Mouse (Mus musculus): Measurements from ENCODE around the gene Pot1a.

Pot1a gene

DNA sequence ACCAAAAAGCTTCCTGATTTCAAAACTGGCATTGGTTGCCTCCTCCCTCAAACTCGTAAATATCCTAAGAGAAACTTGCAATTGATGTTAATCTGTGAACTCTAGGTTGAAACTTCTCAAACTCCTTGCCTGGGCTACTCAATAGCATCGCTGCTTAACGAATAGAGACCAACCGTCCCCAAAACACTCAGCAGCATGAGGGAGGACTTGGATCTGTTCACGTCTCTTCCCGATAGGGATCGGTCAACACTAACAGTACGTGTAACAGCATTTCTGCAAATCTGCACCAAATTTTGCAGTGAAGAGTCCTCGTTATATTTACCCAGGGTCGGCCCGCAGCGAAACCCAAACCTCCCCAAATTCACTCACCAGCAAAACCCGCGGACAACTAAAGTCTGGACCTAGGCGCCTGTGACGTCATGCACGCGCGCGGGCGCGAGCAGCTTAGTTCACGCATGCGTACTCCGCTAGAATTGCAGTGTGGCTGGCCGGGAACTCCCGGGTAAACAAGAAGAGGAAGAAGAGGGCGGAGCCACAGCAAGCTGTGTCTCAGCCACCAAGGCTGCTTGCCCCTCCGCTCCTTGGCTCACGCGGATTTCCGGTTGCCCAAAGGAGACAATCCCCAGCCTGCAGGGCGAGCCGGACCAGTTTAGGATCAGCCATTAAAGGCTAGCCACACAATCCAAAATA lies at the start of gene Pot1a:
Gene Pot1a, minus strand, starts transcription at position 441 of the 690 bp plus-strand sequence.
- in situ Hi-C loops (cut with MboI): loop anchor here (25.0 kb wide), 1 partner anchor 1147 kb away; the partner anchor contains the start of gene Wasl

DNA sequence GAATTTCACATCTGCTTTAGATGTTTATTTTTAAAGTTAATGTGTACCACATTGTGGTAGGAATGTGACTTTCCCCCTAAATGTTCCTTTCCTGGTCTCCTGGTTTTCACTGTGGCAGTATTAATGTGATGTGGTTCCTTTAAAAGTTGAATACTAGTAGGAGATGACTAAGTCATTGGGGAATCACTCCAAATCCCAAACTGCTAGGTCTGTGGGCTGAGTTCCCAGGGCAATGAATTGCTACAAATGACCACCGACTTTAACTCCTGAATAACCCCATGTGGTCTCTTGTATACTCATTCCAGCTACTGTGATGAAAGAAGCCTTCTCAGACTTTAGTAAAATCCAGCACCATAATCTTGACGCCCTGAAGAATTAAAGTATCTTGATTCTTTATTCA lies 27.2 kb upstream of the Pot1a start:
- in situ Hi-C loops (cut with MboI): no loop called here

DNA sequence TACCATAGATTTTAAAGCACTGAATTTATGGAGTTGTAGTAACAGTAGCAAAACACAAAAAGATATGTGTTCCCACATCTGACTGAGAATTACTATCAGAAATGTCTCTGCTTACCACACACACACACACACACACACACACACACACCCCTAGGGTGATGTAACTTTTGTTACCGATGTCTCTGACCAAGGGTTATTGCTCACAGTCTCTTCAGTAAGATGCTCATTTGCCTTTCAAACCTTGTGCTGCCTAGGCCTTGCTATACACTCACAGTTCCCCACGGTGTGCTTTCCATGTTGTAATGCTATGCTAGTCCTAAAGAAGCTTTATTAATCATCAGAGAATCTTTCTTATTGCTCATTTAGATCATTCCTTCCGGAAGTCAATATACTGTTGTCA lies 3.0 kb downstream of the Pot1a start:
- in situ Hi-C loops (cut with MboI): loop anchor here (25.0 kb wide), 1 partner anchor 1144 kb away; the partner anchor contains the start of gene Wasl

DNA sequence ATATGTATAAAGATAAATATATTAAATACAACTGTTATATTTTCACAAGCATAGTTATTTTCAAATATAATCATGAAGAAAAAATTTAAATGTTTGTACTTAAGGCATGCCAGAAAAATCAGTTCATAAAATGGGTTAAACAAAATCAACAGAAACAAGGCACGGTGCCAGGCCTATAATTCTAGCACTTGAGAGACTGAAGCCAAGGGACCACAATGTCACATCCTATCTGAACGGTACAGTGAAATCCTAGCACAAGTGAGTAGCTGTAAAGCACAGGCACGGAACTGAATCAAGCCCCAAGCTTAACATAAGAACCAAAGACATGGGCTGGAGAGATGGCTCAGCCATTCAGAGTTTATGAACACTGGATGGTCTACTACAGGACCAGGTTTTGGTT lies 6.8 kb downstream of the Pot1a start:
- in situ Hi-C loops (cut with MboI): loop anchor here (25.0 kb wide), 1 partner anchor 1140 kb away; the partner anchor contains the start of gene Wasl

DNA sequence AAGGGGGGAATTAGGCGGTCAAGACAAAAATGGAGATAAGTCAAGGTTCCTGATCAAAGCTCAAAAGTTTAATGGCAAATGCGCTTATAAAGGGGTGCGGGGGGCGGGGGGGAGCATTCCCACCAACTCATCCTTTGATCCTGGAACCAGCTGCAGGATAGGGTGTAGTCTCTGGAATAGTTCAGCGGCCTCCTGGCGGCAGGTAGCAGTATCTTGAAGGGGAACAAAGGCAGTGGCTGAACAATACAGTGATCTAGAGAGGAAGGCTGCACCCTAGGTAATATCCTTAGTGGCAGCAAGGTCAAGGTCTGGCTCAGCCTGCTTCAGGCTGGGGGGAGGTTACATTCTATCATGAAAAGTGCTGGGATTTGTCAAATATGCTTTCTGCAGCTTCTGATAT lies 7.8 kb downstream of the Pot1a start:
- in situ Hi-C loops (cut with MboI): loop anchor here (25.0 kb wide), 1 partner anchor 1139 kb away; the partner anchor contains the start of gene Wasl

DNA sequence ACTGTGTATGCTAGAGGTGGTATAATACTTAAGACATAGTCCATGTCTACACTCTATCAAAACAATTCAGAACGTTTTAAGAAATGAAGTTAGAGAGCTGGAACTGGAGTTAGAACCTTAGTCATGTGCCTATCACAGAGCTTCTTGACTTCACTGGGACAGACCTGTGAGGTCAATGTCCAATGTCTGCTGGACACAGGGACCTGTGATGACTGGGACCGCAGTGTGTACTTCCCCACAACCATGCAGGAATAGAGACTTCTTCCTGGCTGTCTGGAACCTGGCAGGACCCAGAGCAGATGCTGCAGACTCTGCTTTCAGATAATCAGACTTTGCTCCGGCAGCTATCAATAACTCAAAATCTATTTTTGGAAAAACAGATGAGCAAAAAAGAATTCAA lies 40.8 kb downstream of the Pot1a start:
- in situ Hi-C loops (cut with MboI): no loop called here

DNA sequence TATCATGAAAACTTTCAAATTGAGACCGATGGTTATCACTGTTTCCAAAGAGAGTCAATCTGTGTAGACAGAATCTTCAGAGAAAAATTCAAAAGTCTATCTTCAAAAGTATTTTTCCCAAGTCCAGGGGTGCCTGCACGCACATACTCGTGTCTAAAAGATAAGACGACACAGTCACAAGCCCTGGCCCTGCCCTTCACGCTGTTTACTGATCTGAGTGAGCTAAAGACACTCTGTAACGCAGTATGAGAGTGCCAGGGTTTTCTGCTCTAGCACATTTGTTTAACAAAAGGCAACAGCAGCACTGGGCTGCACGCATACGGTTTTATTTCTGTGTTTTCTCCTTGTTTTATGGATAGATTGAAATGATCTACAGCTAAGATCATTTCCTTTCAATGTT lies 41.5 kb downstream of the Pot1a start:
- in situ Hi-C loops (cut with MboI): no loop called here

DNA sequence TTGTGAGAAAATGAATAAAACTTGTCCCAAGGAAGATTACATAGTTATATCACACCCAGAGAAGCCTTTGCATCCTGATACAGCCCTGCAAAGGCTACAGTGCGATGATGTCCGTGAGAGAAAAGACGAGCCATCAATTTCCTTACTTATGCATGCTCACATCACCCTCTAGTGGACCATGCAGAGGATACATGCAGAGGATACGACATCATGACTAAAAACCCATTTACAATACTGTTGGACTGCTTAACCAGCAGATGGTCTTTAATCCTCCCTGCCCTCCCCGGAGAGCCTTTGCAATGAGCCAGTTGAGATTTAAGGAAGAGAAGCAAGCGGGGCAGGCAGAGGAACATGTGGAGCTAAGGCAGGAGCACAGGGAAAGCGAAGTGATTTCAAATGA lies 42.0 kb downstream of the Pot1a start:
- in situ Hi-C loops (cut with MboI): no loop called here

DNA sequence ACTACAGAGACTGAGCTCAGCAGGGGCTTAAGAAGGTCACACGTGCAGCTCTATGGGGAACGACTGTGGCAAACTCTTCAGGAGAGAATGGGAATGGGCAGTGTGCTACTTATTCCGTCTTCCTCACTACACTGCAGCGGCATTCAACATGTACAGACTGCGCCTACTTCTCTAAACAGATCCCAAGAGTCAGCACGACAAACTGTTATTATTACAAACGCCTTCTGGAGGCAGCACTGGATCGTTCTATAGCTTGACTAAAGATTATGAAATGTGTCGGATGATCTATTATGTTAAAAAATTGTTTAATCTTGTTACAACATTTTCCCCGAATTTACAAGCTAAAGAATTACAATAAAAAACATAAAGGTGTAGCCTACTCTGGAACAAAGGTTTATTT lies 42.8 kb downstream of the Pot1a start:
- in situ Hi-C loops (cut with MboI): no loop called here

DNA sequence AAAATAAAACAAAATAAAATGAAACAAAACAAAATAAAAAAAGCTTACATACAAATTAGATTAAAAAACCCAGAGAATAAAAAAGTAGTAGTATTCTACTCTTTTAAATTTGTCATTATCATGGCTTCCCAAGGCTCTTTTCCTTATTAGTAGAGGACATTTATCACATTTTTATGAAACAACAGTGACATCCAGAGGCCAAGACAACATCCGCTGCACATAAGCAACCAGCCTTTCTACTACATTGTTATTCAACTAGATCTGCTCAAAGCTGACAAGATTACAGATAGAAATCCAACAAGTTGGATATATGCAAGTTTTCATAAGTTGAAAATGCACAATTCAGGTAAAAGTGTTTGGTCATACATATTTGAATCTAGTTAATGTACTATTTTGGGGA lies 56.4 kb downstream of the Pot1a start:
- in situ Hi-C loops (cut with MboI): no loop called here

DNA sequence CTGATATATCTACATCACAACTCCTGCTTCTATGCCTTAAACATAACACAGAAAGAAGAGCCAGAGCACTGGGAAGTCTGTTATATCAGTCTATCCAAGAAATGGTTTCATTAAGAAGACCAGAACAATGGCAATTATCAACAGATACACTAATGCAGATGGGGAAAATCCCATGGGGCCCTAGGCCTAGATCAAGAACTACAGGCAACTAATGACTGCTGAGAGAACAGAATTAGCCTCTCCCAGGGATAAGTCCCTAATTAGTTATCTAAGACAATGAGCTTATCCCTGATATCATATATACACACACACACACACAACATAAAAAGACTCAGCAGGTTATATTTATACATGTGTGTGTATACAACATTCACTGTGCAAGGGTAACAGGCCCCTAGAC lies 72.5 kb downstream of the Pot1a start:
- in situ Hi-C loops (cut with MboI): no loop called here

DNA sequence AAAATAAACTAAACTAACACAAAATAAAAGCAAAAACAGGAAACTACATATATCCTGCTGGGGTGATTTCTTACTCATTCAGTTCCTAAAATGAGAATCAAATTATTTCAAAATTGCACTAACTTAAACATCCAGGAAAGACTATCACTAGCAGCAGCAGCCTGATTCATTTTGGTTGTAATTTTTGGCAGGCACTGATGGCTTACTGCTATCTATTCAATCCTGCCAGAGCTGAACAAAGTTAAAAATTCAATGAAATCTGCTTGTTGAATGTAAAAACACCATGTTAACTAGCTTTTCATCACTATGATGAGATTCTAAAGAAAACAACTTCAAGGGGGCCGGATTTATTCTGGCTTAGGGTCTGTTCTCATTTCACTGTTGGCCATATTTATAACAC lies 82.5 kb downstream of the Pot1a start:
- in situ Hi-C loops (cut with MboI): no loop called here

DNA sequence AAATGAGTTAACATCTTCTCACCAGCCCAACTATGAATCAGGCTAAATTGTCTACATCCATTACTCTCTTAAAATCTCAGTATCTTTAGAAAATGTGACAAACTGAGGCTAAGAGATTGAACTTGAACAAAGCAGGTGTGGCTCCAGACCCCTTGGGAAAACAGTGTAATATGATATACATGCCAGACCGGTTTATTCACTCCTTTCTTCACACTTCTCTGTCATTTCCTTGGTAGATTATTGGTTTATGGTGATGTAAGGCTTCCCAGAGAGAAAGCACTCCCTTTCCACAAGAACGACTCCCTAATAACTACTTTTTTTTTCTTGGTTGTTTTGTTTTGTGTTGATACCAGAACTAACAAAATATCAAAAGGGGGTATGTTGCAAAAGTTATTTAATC lies 98.4 kb downstream of the Pot1a start:
- in situ Hi-C loops (cut with MboI): no loop called here

DNA sequence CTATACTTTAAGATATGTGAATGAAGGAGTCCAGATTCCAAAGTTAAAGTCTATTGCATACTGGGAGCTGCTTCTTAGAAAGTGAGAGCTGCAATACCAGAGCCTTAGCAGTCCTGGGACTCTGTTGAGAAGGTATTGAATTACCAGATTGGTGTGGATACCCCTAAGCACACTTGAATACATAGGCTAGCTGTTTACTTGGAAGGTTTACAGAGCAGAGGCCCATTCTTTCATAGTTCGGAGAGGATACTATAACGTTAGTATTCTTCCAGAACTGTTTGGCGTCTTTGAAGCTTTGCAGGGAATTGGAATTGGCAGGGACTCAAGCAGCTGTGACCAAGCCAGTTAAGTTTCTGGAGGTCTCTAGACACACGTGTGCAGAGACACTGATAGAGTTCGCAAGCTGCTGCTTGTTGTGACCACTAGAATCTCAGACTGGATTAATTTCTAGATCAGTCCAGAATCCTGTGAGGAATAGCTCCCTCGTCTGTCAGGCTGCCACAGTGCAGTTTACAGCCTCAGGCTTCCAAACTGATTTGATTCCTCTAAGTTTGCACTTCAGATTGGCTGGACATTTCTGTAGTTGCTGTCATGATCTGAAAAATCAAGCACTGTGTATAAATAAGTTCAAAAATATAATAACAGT lies 99.7 kb downstream of the Pot1a start:
- in situ Hi-C loops (cut with MboI): no loop called here

DNA sequence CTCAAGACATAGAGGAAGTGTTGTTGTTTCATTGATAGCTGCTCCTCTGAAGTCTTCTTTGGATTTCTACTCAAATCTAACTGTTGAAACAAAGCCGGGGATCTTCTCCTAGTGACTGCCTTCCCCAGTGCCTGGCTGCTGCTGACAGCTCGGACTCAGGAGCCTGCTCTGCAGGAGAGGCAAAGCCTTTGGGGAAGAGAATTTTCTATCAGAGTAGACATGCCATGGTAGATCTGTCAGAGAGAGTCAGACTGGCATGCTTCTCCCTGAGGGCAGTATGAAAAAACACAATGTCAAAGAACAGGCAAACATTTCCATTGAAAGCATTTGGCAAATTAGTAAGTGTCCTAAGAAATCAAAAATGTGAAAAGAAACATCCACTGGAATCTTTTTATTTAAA lies 109.1 kb downstream of the Pot1a start:
- in situ Hi-C loops (cut with MboI): no loop called here

All from mature B cell (primary cell).